Mouse (Mus musculus) yolk sac, embryonic 10.5 days (tissue): ENCODE results near the gene Dnaja4.

Experiments used
- DNase-seq: peaks from one replicate; pipeline ENCODE4 v3.0.0-alpha.2; 2017; ENCODE audit warnings: low spot score

The Dnaja4 gene

GRCm38 (mm10) chr9:54751684-54752083 is 53.0 kb downstream of the Dnaja4 start:
- DNase-seq: no peak

- no peak for DNase-seq
Observed at GRCm38 (mm10) chr9:54752201-54752943, 53.7 kb downstream of the Dnaja4 start.

GRCm38 (mm10) chr9:54752944-54753295 is 54.2 kb downstream of the Dnaja4 start:
- no peak for DNase-seq

GRCm38 (mm10) chr9:54759592-54759991 is 60.9 kb downstream of the Dnaja4 start:
- DNase-seq: no peak

GRCm38 (mm10) chr9:54764091-54764490 is 65.4 kb downstream of the Dnaja4 start:
- no peak for DNase-seq

GRCm38 (mm10) chr9:54764561-54765217 is 66.0 kb downstream of the Dnaja4 start, which contains the start of gene Crabp1:
TSS of gene Crabp1 (plus strand) at chr9:54764748.
- DNase-seq: no peak

GRCm38 (mm10) chr9:54765336-54766085 is 66.8 kb downstream of the Dnaja4 start:
- DNase-seq: no peak
